Mouse (Mus musculus): ENCODE measurements around the gene Amdhd2. TPM values are rescaled to one million over a fixed set of nuclear protein-coding genes. Genes with fewer than 3 reads are reported as not detected.

The Amdhd2 gene
- polyA plus RNA-seq, 1 experiment = 26.6 TPM

DNA sequence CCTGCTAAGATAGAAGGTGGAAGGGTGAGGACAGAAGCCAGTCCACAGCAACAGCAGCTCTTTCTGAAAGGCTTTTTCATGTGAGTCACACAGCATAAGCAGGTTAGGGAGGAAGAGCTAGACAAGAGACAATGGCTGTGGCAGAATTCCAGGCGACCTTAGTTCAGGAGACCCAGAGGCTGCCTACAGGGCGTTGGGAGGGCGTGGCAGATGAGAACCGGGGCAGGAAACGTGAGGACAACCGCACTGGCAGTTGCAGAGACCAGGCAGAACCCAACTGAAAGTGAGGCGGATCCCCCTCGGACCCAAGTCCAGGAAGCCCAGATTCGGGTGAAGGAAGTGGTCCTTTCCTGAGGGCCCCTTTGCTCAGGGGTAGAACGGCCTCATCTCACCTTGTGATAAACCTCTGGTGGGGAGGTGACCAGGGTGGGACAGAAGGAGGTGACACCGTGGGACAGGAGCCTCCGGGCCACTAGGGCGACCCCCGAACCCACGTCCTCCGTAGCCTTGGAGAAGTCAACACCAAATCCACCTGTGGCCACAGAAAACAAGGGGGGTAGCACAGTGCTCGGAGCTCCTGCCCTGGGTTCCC is 886 bp downstream of the Amdhd2 start:
- peak overlapping the region; percentile 67 for H3K4me3 ChIP-seq (ENCODE audit: insufficient read depth, low read length)
- H3K27ac ChIP-seq (ENCODE audit: insufficient read depth, low read length) = peak overlapping the region; percentile 80
- TF ChIP-seq CTCF (IDR thresholded peaks at IDR 0.05; ENCODE audit: borderline replicate concordance, insufficient read depth, low read length) = no peak
- peak; percentile 21; the same call in 1 of the 2 replicates for TF ChIP-seq POLR2A (IDR thresholded peaks at IDR 0.05; ENCODE audit: low read depth, low read length)
- H3K4me1 ChIP-seq (ENCODE audit: control insufficient read depth, insufficient read depth, low read length) = peaks cover 12% of the 10 kb centered on the region

DNA sequence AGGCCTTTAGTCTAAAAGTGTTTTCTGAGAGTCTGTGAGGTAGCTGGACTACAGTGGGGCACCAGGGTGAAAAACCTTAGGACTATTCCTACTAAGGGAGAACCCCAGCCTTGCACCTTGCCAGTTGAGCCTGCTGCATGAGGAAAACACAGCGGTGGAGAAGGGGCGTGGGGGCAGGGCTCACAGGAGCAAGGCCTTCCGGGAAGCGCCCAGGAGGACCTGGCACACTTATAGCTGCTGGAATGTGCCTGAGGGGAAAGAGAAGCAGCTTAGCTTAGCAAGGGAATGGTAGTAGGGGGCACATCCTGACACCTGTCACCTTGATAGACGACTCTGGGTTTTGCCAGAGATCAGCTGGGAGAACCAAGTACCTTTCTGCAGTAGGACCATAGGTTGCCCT is 2.1 kb downstream of the Amdhd2 start:
- H3K4me1 ChIP-seq (ENCODE audit: control insufficient read depth, insufficient read depth, low read length) = peaks cover 9% of the 10 kb centered on the region
- no peak overlapping the region for H3K27ac ChIP-seq (ENCODE audit: insufficient read depth, low read length)
- TF ChIP-seq CTCF (IDR thresholded peaks at IDR 0.05; ENCODE audit: borderline replicate concordance, insufficient read depth, low read length) = no peak
- no peak for TF ChIP-seq POLR2A (IDR thresholded peaks at IDR 0.05; ENCODE audit: low read depth, low read length)
- H3K4me3 ChIP-seq (ENCODE audit: insufficient read depth, low read length) = no peak overlapping the region

DNA sequence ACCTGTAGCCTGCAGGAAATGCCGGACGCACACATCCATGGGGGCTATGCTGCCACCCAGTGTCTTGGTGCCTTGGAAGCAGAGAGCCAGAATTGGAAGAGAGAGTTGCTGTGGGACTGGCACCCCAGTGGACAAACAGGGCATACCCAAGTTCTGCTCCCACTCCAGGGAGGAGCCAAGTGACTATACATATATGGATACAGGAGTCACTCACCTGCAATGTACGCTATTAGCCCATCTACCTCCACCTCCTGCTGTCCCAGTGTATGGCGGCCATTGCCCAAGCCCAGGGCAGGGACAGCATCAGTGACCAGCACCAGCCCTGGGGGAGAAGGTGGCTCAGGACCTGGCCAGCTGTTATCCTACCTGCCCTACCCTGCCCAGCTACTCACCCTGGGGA is 6.0 kb downstream of the Amdhd2 start:
- Histone ChIP-seq H3K27ac (ENCODE audit: insufficient read depth, low read length) (no peak overlapping the region), H3K4me1 (ENCODE audit: control insufficient read depth, insufficient read depth, low read length) (peaks cover 4% of the 10 kb centered on the region; the same call in 1 of the 2 replicates), H3K4me3 (ENCODE audit: insufficient read depth, low read length) (no peak overlapping the region)
- TF ChIP-seq POLR2A (IDR thresholded peaks at IDR 0.05; ENCODE audit: low read depth, low read length) (no peak), CTCF (IDR thresholded peaks at IDR 0.05; ENCODE audit: borderline replicate concordance, insufficient read depth, low read length) (no peak)

DNA sequence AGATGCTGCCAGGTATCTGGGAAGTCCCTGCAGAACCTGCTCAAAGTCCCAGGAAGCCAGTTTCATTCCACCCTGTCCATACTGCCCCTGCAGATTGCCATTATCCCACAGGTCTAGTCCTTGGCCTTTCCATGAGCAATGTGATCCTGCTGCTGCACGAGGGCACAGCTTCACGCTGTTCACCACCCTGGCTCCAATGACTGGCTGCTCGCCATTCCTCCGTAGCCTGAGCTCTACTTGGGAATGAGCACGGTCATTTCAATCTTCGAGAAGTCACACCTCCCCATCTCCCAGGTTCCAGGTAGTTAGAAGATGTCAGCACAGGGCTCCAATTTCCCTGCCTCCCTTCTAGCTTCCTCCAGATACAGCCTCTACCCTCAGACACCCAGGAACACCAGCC is 6.4 kb downstream of the Amdhd2 start:
- peaks cover 4% of the 10 kb centered on the region; the same call in 1 of the 2 replicates for H3K4me1 ChIP-seq (ENCODE audit: control insufficient read depth, insufficient read depth, low read length)
- TF ChIP-seq POLR2A (IDR thresholded peaks at IDR 0.05; ENCODE audit: low read depth, low read length) (no peak), CTCF (IDR thresholded peaks at IDR 0.05; ENCODE audit: borderline replicate concordance, insufficient read depth, low read length) (no peak)
- no peak overlapping the region for H3K27ac ChIP-seq (ENCODE audit: insufficient read depth, low read length)
- no peak overlapping the region for H3K4me3 ChIP-seq (ENCODE audit: insufficient read depth, low read length)

DNA sequence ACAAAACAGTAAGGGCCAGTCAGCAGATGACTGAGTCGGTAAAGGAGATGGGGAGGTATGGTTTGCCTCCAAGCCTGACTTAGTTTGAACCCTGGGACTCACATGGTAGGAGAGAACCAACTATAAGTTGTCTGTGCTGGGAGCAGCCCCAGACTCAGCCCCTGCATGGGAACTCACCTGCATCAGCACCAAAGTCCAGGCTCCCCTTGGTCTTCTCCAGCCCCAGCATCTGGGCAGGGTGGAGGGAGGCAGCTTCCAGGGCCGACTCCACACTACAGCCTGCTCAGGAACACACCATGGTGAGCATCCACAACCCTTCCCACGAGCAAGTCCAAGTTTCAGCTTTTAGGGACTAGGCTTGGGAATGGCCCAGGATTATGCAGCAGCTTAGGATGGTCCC is 7.2 kb downstream of the Amdhd2 start:
- no peak overlapping the region for H3K4me3 ChIP-seq (ENCODE audit: insufficient read depth, low read length)
- TF ChIP-seq CTCF (IDR thresholded peaks at IDR 0.05; ENCODE audit: borderline replicate concordance, insufficient read depth, low read length) (no peak), POLR2A (IDR thresholded peaks at IDR 0.05; ENCODE audit: low read depth, low read length) (no peak)
- H3K4me1 ChIP-seq (ENCODE audit: control insufficient read depth, insufficient read depth, low read length) = peaks cover 4% of the 10 kb centered on the region; the same call in 1 of the 2 replicates
- H3K27ac ChIP-seq (ENCODE audit: insufficient read depth, low read length) = no peak overlapping the region

DNA sequence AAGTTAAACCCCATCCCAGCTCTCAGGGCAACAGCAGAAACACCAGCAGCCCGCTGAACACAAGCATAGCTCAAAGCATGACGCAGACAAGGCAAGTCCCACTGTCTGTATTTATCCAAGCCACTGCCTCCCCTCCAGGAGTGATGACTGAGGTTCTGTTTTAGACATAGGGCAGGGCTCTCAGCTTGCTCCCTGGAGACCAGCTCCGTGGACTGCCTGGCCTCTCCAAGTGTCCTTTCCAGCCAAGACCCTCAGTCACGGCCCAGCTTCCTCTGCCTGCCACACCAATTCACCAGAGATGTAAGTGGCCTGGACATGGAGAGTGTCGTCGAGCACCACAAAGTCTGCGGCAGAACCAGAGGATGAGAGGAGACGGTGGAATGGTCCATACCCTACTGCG is 7.8 kb downstream of the Amdhd2 start:
- TF ChIP-seq POLR2A (IDR thresholded peaks at IDR 0.05; ENCODE audit: low read depth, low read length) (no peak), CTCF (IDR thresholded peaks at IDR 0.05; ENCODE audit: borderline replicate concordance, insufficient read depth, low read length) (no peak)
- Histone ChIP-seq H3K4me1 (ENCODE audit: control insufficient read depth, insufficient read depth, low read length) (peaks cover under 1% of the 10 kb centered on the region; the same call in 1 of the 2 replicates), H3K4me3 (ENCODE audit: insufficient read depth, low read length) (no peak overlapping the region), H3K27ac (ENCODE audit: insufficient read depth, low read length) (no peak overlapping the region)

DNA sequence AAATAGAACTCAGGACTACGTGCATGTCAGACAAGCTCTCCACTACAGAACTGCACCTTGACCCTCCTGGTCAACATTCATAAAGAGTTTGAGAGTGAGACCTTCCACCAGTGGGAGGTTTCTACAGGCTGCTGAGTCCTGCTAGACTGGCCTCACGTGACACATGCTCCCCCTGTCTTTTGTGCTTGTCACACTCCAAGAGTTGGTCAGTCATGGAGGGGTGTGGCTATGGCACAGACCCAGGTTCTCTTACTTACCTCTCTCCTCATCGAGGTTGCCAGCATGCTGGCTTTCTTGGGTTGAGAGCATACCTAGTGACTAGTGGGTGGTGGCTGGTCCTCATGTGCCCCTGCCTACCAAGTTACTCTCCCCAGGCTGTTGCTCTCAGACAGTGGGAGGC is 9.1 kb downstream of the Amdhd2 start:
- Histone ChIP-seq H3K4me1 (ENCODE audit: control insufficient read depth, insufficient read depth, low read length) (no peaks in the 10 kb centered on the region), H3K27ac (ENCODE audit: insufficient read depth, low read length) (no peak overlapping the region), H3K4me3 (ENCODE audit: insufficient read depth, low read length) (no peak overlapping the region)
- no peak for TF ChIP-seq POLR2A (IDR thresholded peaks at IDR 0.05; ENCODE audit: low read depth, low read length)
- no peak for TF ChIP-seq CTCF (IDR thresholded peaks at IDR 0.05; ENCODE audit: borderline replicate concordance, insufficient read depth, low read length)

DNA sequence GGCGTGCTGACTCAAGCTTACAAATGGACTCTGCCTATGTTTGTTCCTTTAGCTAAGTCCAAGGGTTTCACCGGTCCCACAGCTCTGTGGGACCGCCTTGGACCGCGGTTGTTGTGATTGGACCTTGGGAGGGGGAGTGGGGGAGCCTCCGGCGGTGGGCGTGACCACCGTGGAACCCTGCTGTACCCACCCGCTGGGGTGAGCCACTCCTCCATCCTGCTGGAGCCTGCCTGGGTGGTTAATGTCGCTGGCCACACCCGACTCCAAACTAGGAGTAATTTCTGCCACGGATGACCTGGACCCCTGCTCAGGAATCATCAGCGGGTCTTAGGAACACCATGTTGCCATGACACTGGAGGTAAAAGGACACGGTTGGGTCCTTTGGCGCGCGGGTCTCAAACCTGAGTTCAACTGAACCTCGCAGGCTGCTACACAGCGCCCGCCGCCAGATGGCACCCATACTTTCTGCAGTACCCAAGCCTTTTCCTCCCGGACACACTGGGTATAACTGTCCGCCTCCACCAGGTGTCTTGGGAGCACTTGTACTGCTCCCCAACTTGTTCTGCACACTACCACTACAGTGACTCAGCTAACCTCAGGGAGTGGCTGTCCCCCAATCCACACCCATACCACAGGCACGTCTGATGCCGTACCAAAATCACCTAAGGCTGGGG is 11.5 kb downstream of the Amdhd2 start:
- Histone ChIP-seq H3K4me1 (ENCODE audit: control insufficient read depth, insufficient read depth, low read length) (no peaks in the 10 kb centered on the region), H3K27ac (ENCODE audit: insufficient read depth, low read length) (no peak overlapping the region), H3K4me3 (ENCODE audit: insufficient read depth, low read length) (peak overlapping the region; percentile 4; the same call in 1 of the 2 replicates)
- TF ChIP-seq CTCF (IDR thresholded peaks at IDR 0.05; ENCODE audit: borderline replicate concordance, insufficient read depth, low read length) (peak; percentile 57; the same call in 1 of the 2 replicates), POLR2A (IDR thresholded peaks at IDR 0.05; ENCODE audit: low read depth, low read length) (0 out of 2 replicates have a peak, but pooled peaks have one; percentile 25)

DNA sequence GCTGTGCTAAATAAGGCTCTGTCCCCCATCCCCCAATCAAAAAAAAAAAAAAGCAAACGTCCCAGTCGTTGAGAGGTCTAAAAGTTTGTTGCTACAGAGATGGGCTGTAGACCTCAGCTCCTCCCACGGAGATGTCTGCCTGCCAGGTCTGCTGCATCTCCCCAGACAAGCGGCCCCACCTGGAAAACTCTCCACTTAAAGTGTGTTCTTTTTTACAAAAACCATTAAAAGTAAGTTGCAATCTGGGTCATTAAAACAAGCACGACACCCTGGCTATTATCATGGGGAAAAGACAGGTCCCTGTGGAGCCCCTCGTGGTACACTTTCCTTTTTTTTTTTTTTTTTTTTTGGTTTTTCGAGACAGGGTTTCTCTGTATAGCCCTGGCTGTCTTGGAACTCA is 12.2 kb downstream of the Amdhd2 start:
- no peak overlapping the region for H3K27ac ChIP-seq (ENCODE audit: insufficient read depth, low read length)
- no peaks in the 10 kb centered on the region for H3K4me1 ChIP-seq (ENCODE audit: control insufficient read depth, insufficient read depth, low read length)
- no peak overlapping the region for H3K4me3 ChIP-seq (ENCODE audit: insufficient read depth, low read length)
- TF ChIP-seq CTCF (IDR thresholded peaks at IDR 0.05; ENCODE audit: borderline replicate concordance, insufficient read depth, low read length) (no peak), POLR2A (IDR thresholded peaks at IDR 0.05; ENCODE audit: low read depth, low read length) (no peak)

DNA sequence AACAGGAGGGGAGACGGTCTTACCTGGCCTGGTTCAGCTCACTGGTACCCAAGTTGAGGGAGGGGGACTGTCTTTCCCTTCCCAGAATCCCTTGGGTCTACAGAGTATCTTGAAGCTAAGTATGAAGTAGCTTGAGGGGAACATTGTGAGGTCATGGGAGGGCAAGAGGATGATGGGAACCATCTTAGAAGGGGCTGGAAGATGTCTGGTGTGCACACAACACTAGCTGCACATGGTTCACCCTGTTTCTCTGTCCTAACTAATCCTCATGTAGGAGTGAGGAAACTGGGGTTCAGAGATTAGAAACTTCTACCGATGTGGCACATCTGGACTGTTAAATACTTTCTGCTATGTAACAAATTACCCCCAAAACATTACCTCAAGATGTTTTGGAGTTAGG is 12.7 kb downstream of the Amdhd2 start, which contains the start of gene Pdpk1:
Gene Pdpk1, minus strand, starts transcription at position 101 of the 400 bp plus-strand sequence.
- H3K27ac ChIP-seq (ENCODE audit: insufficient read depth, low read length) = no peak within 1 kb of the TSS
- no peaks in the 10 kb centered on the region for H3K4me1 ChIP-seq (ENCODE audit: control insufficient read depth, insufficient read depth, low read length)
- TF ChIP-seq CTCF (IDR thresholded peaks at IDR 0.05; ENCODE audit: borderline replicate concordance, insufficient read depth, low read length) (no peak), POLR2A (IDR thresholded peaks at IDR 0.05; ENCODE audit: low read depth, low read length) (no peak)
- no peak within 1 kb of the TSS for H3K4me3 ChIP-seq (ENCODE audit: insufficient read depth, low read length)
